Mouse (Mus musculus) ES-Bruce4 (cell line): Measurements from ENCODE around the gene Itgb7. TPM values are rescaled to one million over a fixed set of nuclear protein-coding genes. Genes with fewer than 3 reads are reported as not detected.

Source experiments
- H3K27ac ChIP-seq: 2 replicates; pipeline ENCODE4 v1.5.1; 2012; ENCODE audit warnings: low read length, inconsistent platforms; ENCODE audit not compliant: insufficient read depth
- H3K27me3 ChIP-seq: 2 replicates; pipeline ENCODE4 v1.6.1; 2012; ENCODE audit warnings: mild to moderate bottlenecking, low read length, inconsistent platforms; ENCODE audit not compliant: control insufficient read depth, poor library complexity, insufficient read depth, severe bottlenecking
- H3K36me3 ChIP-seq: 2 replicates; pipeline ENCODE4 v1.6.1; 2012; ENCODE audit warnings: inconsistent platforms, mild to moderate bottlenecking, low read length, moderate library complexity; ENCODE audit not compliant: control insufficient read depth, poor library complexity, insufficient read depth, severe bottlenecking
- H3K4me1 ChIP-seq: one replicate; pipeline ENCODE4 v1.8.1; 2011; ENCODE audit warnings: low read length; ENCODE audit not compliant: control insufficient read depth, insufficient read depth
- H3K4me3 ChIP-seq: 2 replicates; pipeline ENCODE4 v1.5.1; 2011; ENCODE audit warnings: low read depth, mild to moderate bottlenecking, low read length
- H3K9ac ChIP-seq: 2 replicates; pipeline ENCODE4 v1.6.1; 2012; ENCODE audit warnings: low read depth, mild to moderate bottlenecking, inconsistent platforms; ENCODE audit not compliant: poor library complexity, severe bottlenecking
- H3K9me3 ChIP-seq: replicated peaks from 2 replicates; pipeline ENCODE4 v1.6.1; 2012; ENCODE audit warnings: mild to moderate bottlenecking, low read length, inconsistent platforms; ENCODE audit not compliant: control insufficient read depth, poor library complexity, insufficient read depth, severe bottlenecking
- CTCF ChIP-seq: IDR thresholded peaks from one replicate; pipeline ENCODE4 v1.8.1; 2011; ENCODE audit warnings: low read depth, low read length
- EP300 ChIP-seq: IDR thresholded peaks from 2 replicates; pipeline ENCODE4 v1.6.1; 2011; ENCODE audit warnings: low read depth, low read length; ENCODE audit not compliant: insufficient read depth
- POLR2A ChIP-seq: IDR thresholded peaks from one replicate; pipeline ENCODE4 v1.8.1; 2011; ENCODE audit warnings: low read length; ENCODE audit not compliant: insufficient read depth
- polyA plus RNA-seq: library from polyadenylated mRNA; stranded (reverse); fragments of >200 nt; gene quantifications from 2 replicates; pipeline ENCODE4 v1.2.4, GENCODE M21; 2011; ENCODE audit warnings: low read depth; ENCODE audit not compliant: missing spikeins, insufficient read depth, insufficient read length

Gene Itgb7
- polyA plus RNA-seq, 1 experiment: 3.1 TPM

- H3K4me1 ChIP-seq: peaks cover 16% of the 10 kb centered on the region
Measured at GRCm38 (mm10) chr15:102250521-102250920, 18.8 kb upstream of the Itgb7 start.

DNA sequence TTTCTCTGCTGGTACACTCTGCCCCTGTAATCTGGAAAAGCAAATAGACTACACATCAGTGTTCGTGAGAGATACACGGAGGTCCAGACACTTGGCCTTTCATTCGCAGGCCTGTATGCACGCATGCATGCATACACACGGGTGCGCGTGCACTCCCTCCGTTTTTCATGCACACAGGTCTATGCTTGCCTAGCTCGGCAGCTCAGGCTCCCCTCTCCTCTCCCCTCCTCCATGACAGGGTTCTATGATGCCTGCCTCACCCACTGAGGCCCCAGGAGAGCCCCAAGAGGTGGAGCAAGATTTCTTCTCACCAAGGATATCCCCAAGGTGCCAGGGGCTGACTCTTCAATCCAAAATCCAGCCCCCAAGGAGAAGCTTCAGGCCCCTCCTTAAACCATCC is 18.2 kb upstream of the Itgb7 start:
- Histone ChIP-seq H3K9ac (peak overlapping the region; percentile 84), H3K4me1 (peaks cover 16% of the 10 kb centered on the region), H3K36me3 (no peaks in the 10 kb centered on the region), H3K9me3 (no peaks in the 10 kb centered on the region), H3K27ac (peak overlapping the region; percentile 90), H3K27me3 (no peaks in the 10 kb centered on the region), H3K4me3 (peak overlapping the region; percentile 57)
- TF ChIP-seq EP300 (0 out of 2 replicates have a peak, but pooled peaks have one; percentile 2), CTCF (no peak)

More at GRCm38 (mm10) chr15:102250521-102250920, 18.8 kb upstream of the Itgb7 start:
- H3K27me3 ChIP-seq: no peaks in the 10 kb centered on the region
- peak; percentile 20 for TF ChIP-seq POLR2A
- TF ChIP-seq CTCF: no peak
- peak; percentile 99 for TF ChIP-seq EP300
- H3K36me3 ChIP-seq: no peaks in the 10 kb centered on the region
- H3K4me3 ChIP-seq: no peak overlapping the region
- peak overlapping the region; percentile 90 for H3K27ac ChIP-seq
- H3K9me3 ChIP-seq: no peaks in the 10 kb centered on the region
- H3K9ac ChIP-seq: 0 out of 2 replicates have a peak overlapping the region, but pooled peaks have one; percentile 84

- Histone ChIP-seq H3K36me3 (no peaks in the 10 kb centered on the region), H3K4me3 (peak overlapping the region; percentile 57), H3K9me3 (no peaks in the 10 kb centered on the region), H3K9ac (peak overlapping the region; percentile 84), H3K27me3 (no peaks in the 10 kb centered on the region), H3K27ac (peak overlapping the region; percentile 90), H3K4me1 (peaks cover 16% of the 10 kb centered on the region)
- TF ChIP-seq EP300: peak; percentile 73
- no peak for TF ChIP-seq POLR2A
Measured at GRCm38 (mm10) chr15:102249251-102249691, 17.5 kb upstream of the Itgb7 start.

DNA sequence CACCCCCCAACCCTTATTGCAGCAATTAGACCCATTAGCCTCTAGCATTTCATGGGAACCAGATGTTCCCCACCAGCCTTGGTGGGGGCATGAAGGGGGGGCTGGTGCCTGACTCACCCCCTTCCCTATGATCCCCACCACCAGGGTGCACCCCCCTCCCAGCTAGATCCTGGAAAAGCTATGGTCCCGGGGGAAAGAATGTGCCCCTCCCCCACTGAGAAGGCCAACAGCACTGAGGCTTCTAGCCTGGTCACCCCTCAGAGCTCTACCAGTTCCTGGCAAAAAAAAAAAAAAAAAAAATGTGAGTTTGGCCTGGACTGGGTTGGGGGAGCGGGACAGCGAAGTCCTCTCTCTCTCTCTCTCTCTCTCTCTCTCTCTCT is 17.1 kb upstream of the Itgb7 start:
- H3K4me1 ChIP-seq: peaks cover 16% of the 10 kb centered on the region
- H3K27ac ChIP-seq: peak overlapping the region; percentile 90
- H3K4me3 ChIP-seq: peak overlapping the region; percentile 16
- no peaks in the 10 kb centered on the region for H3K27me3 ChIP-seq
- TF ChIP-seq EP300 (0 out of 2 replicates have a peak, but pooled peaks have one; percentile 38), POLR2A (no peak)
- peak overlapping the region; percentile 84 for H3K9ac ChIP-seq
- no peaks in the 10 kb centered on the region for H3K9me3 ChIP-seq
- no peaks in the 10 kb centered on the region for H3K36me3 ChIP-seq

DNA sequence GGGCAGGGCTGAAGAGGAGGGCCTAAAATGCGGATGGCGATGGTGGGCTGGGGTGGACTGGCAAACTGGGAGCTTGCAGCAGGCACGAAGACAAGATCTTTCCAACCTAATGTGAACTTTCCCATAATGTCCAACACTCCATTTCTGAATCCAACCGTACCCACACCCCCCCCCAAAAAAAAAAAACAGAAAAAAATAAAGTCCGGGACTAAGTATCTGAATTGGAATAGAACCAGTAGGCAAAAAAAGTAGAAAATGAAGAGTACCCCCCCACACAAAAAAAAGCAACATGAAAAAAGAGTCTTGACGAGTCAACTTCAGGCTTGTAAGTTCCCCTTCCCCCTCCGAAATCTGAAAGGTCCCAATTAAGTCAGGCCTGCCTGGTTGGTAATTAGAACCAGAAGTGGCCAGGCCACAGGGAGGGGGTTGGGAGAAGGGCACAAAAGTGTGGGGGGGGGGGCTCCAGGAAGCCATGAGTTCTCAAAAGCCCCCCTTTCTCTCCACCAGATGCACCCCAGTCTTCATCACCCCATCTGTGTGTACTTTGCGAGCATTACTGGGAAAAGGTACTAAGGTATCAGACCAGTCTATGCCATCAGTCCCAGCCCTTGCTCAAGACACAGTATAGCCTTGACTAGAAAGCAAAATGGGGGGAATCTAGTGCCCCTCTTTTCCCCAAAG is 16.5 kb upstream of the Itgb7 start:
- Histone ChIP-seq H3K27ac (peak overlapping the region; percentile 90), H3K9ac (peak overlapping the region; percentile 84), H3K27me3 (no peaks in the 10 kb centered on the region), H3K36me3 (no peaks in the 10 kb centered on the region), H3K9me3 (no peaks in the 10 kb centered on the region), H3K4me3 (peak overlapping the region; percentile 72), H3K4me1 (peaks cover 16% of the 10 kb centered on the region)
- TF ChIP-seq POLR2A (no peak), CTCF (no peak), EP300 (no peak)
